Comparison of ENCODE assay signal across 8 mouse cellular contexts in genomic region chr7:30094646-30095429, GRCm38 (mm10). TPM values are rescaled to one million over a fixed set of nuclear protein-coding genes. Genes with fewer than 3 reads are reported as not detected.
DNase-seq lines count a peak whose midpoint lies in the region; ATAC-seq and TF ChIP-seq lines count a peak whose summit lies in the region.

TSS of gene Zfp260 (plus strand) at chr7:30094777.

- no peaks in the 10 kb centered on the region for H3K4me1 ChIP-seq in ES-Bruce4 (ENCODE audit: control insufficient read depth, insufficient read depth, low read length)
- H3K4me1 ChIP-seq in forebrain, embryonic 13.5 days, result peaks cover 30% of the 10 kb centered on the region
- H3K4me1 ChIP-seq in liver, postnatal 0 days (ENCODE audit: insufficient read depth), result peaks cover 23% of the 10 kb centered on the region
- H3K4me1 ChIP-seq in neural tube, embryonic 14.5 days (ENCODE audit: control insufficient read depth, insufficient read depth, low read length), result peaks cover 10% of the 10 kb centered on the region; the same call in 1 of the 2 replicates

- peak within 1 kb of the TSS; percentile 77 for H3K9ac ChIP-seq in ES-Bruce4 (ENCODE audit: low read depth, poor library complexity, severe bottlenecking)
- H3K9ac ChIP-seq in forebrain, embryonic 13.5 days, result peak within 1 kb of the TSS; percentile 82
- H3K9ac ChIP-seq in liver, postnatal 0 days (replicated peaks), result peak within 1 kb of the TSS; percentile 66
- peak within 1 kb of the TSS; percentile 74 for H3K9ac ChIP-seq in neural tube, embryonic 14.5 days (replicated peaks; ENCODE audit: low read depth, low read length)

- H3K36me3 ChIP-seq in ES-Bruce4 (ENCODE audit: control insufficient read depth, insufficient read depth, low read length, poor library complexity, severe bottlenecking), result no peaks in the 10 kb centered on the region
- peaks cover 24% of the 10 kb centered on the region for H3K36me3 ChIP-seq in forebrain, embryonic 13.5 days (ENCODE audit: poor library complexity, severe bottlenecking)
- no peaks in the 10 kb centered on the region for H3K36me3 ChIP-seq in liver, postnatal 0 days (replicated peaks; ENCODE audit: insufficient read depth, low read length)
- H3K36me3 ChIP-seq in neural tube, embryonic 14.5 days (ENCODE audit: control insufficient read depth, insufficient read depth, low read length), result peaks cover 6% of the 10 kb centered on the region; the same call in 1 of the 2 replicates

- TF ChIP-seq POLR2A in ES-Bruce4 (IDR thresholded peaks at IDR 0.05; ENCODE audit: insufficient read depth, low read length), result peak; percentile 35

- peak within 1 kb of the TSS; percentile 88 for H3K4me3 ChIP-seq in ES-Bruce4 (ENCODE audit: low read depth, low read length)
- peak within 1 kb of the TSS; percentile 57 for H3K4me3 ChIP-seq in forebrain, embryonic 13.5 days
- H3K4me3 ChIP-seq in liver, postnatal 0 days (ENCODE audit: low read depth, low read length), result peak within 1 kb of the TSS; percentile 69
- H3K4me3 ChIP-seq in neural tube, embryonic 14.5 days (ENCODE audit: low read depth, low read length), result peak within 1 kb of the TSS; percentile 59

- TF ChIP-seq CTCF in ES-Bruce4 (IDR thresholded peaks at IDR 0.05; ENCODE audit: low read depth, low read length), result no peak
- TF ChIP-seq CTCF in liver, postnatal 0 days (IDR thresholded peaks at IDR 0.05; ENCODE audit: low read depth), result peak; percentile 22; the same call in 1 of the 2 replicates

- intact Hi-C loops in heart, postnatal 10 days (cut with DNase I), result loop anchor here (5.0 kb wide), 1 partner anchor 72 kb away; the partner anchor contains the start of gene Zfp146

- peak within 1 kb of the TSS; percentile 98 for H3K27ac ChIP-seq in ES-Bruce4 (ENCODE audit: insufficient read depth, low read length)
- peak within 1 kb of the TSS; percentile 98 for H3K27ac ChIP-seq in forebrain, embryonic 13.5 days
- H3K27ac ChIP-seq in liver, postnatal 0 days (ENCODE audit: low read depth), result peak within 1 kb of the TSS; percentile 81
- peak within 1 kb of the TSS; percentile 96 for H3K27ac ChIP-seq in neural tube, embryonic 14.5 days (ENCODE audit: low read depth, low read length)

- peak within 1 kb of the TSS; percentile 81 for H3K4me2 ChIP-seq in forebrain, embryonic 13.5 days
- peak within 1 kb of the TSS; percentile 79 for H3K4me2 ChIP-seq in liver, postnatal 0 days (ENCODE audit: low read depth, low read length)
- peak within 1 kb of the TSS; percentile 77 for H3K4me2 ChIP-seq in neural tube, embryonic 14.5 days (ENCODE audit: low read depth, low read length)

- ATAC-seq in cerebellum, adult (ENCODE audit: insufficient number of reproducible peaks, low FRiP score, low TSS enrichment), result peak; percentile 74
- ATAC-seq in forebrain, embryonic 13.5 days, result peak; percentile 83
- ATAC-seq in liver, postnatal 0 days, result peak; percentile 74
- peak; percentile 81 for ATAC-seq in neural tube, embryonic 14.5 days (ENCODE audit: low read depth)

- WGBS in forebrain, embryonic 13.5 days, result under 1% methylated on average over 26 of the region's 26 CpGs
- under 1% methylated on average over 26 of the region's 26 CpGs for WGBS in large intestine, adult 2 months
- WGBS in liver, postnatal 0 days (ENCODE audit: insufficient replicate concordance), result under 1% methylated on average over 26 of the region's 26 CpGs
- under 1% methylated on average over 26 of the region's 26 CpGs for WGBS in neural tube, embryonic 14.5 days

- DNase-seq in heart, postnatal 10 days, result peak; percentile 94 to 95
- peak; percentile 88 for DNase-seq in large intestine, adult 2 months (ENCODE audit: low read depth, low spot score)
- DNase-seq in liver, postnatal 0 days, result peak; percentile 87
- peak; percentile 91 for DNase-seq in testis, postnatal 10 days (ENCODE audit: low spot score)

- no peaks in the 10 kb centered on the region for H3K27me3 ChIP-seq in ES-Bruce4 (ENCODE audit: control insufficient read depth, insufficient read depth, low read length, poor library complexity, severe bottlenecking)
- H3K27me3 ChIP-seq in forebrain, embryonic 13.5 days, result no peaks in the 10 kb centered on the region
- H3K27me3 ChIP-seq in liver, postnatal 0 days (ENCODE audit: insufficient read depth, low read length), result no peaks in the 10 kb centered on the region
- H3K27me3 ChIP-seq in neural tube, embryonic 14.5 days (ENCODE audit: control insufficient read depth, insufficient read depth, low read length), result no peaks in the 10 kb centered on the region

- TF ChIP-seq EP300 in ES-Bruce4 (IDR thresholded peaks at IDR 0.05; ENCODE audit: insufficient read depth, low read depth, low read length), result no peak
- peak; percentile 40; the same call in 1 of the 2 replicates for TF ChIP-seq EP300 in liver, postnatal 0 days (IDR thresholded peaks at IDR 0.05; ENCODE audit: low read depth)

- H3K9me3 ChIP-seq in ES-Bruce4 (replicated peaks; ENCODE audit: control insufficient read depth, insufficient read depth, low read length, poor library complexity, severe bottlenecking), result no peaks in the 10 kb centered on the region
- no peaks in the 10 kb centered on the region for H3K9me3 ChIP-seq in forebrain, embryonic 13.5 days (replicated peaks)
- H3K9me3 ChIP-seq in liver, postnatal 0 days (ENCODE audit: low read length), result no peaks in the 10 kb centered on the region
- no peaks in the 10 kb centered on the region for H3K9me3 ChIP-seq in neural tube, embryonic 14.5 days (ENCODE audit: control insufficient read depth, low read length)

RNA-seq across cellular contexts. Expression of gene Zfp260, which starts in this region (rescaled TPM):
- polyA plus RNA-seq in ES-Bruce4 (2011; ENCODE audit: insufficient read depth, insufficient read length, low read depth, missing spikeins), result 60.8 and 63.8 TPM in 2 replicates
- polyA plus RNA-seq in forebrain, embryonic 13.5 days (2015; fragmentation: Nextera tagmentation; extraction: Ambion mirVana), result 118 and 121 TPM in 2 replicates
- 10 to 100 TPM; 44.8 to 53.3 TPM for total RNA-seq in heart, postnatal 10 days (2021)
- polyA plus RNA-seq in large intestine, adult 2 months (2012; rRNA removed), result 11.4 and 12.5 TPM in 2 replicates
- polyA plus RNA-seq in liver, postnatal 0 days (2015; fragmentation: Nextera tagmentation; extraction: Ambion mirVana), result 10.1 and 10.7 TPM in 2 replicates
- polyA plus RNA-seq in neural tube, embryonic 14.5 days (2014; fragmentation: Nextera tagmentation; extraction: Ambion mirVana), result 87.8 and 102 TPM in 2 replicates

Comparison
In these comparisons a context has a peak if more than half of its experiments do, and no peak if none do; other contexts are left out.
1. Peak in every context shown above with its lines: DNase-seq, ATAC-seq, H3K4me3 ChIP-seq and H3K27ac ChIP-seq.